Mouse (Mus musculus): Measurements from ENCODE around the gene Nup107. TPM values are rescaled to one million over a fixed set of nuclear protein-coding genes. Genes with fewer than 3 reads are reported as not detected.
"Not testable (repeated sequence)": the region's sequence is repeated elsewhere in the genome, so short reads cannot be mapped to it uniquely, and the experiment has no call there.

The Nup107 gene
- polyA plus RNA-seq, 1 experiment, result 15.0 TPM

GRCm38 (mm10) chr10:117741698-117742475 lies 50.6 kb downstream of the Nup107 start:
- H3K4me3 ChIP-seq (replicated peaks; ENCODE audit: insufficient read depth, low read depth, low read length), result no peak overlapping the region
- WGBS, result 88% methylated on average over 15 of the region's 15 CpGs
- no peak for TF ChIP-seq POLR2A (IDR thresholded peaks at IDR 0.05; ENCODE audit: borderline replicate concordance, insufficient read depth, low read length)
- TF ChIP-seq CTCF (IDR thresholded peaks at IDR 0.05; ENCODE audit: borderline replicate concordance, insufficient read depth, low read depth, low read length), result no peak

GRCm38 (mm10) chr10:117740921-117741320 lies 51.6 kb downstream of the Nup107 start:
- no peak overlapping the region for H3K27ac ChIP-seq (ENCODE audit: insufficient read depth, low read length)
- 85% methylated on average over 9 of the region's 9 CpGs for WGBS
- no peak for TF ChIP-seq POLR2A (IDR thresholded peaks at IDR 0.05; ENCODE audit: borderline replicate concordance, insufficient read depth, low read length)
- no peak for TF ChIP-seq CTCF (IDR thresholded peaks at IDR 0.05; ENCODE audit: borderline replicate concordance, insufficient read depth, low read depth, low read length)
- H3K27me3 ChIP-seq (ENCODE audit: control insufficient read depth, insufficient read depth, low read length), result no peaks in the 10 kb centered on the region
- peaks cover 6% of the 10 kb centered on the region for H3K4me1 ChIP-seq (ENCODE audit: control insufficient read depth, insufficient read depth, low read length)
- no peak for DNase-seq
- H3K4me3 ChIP-seq (replicated peaks; ENCODE audit: insufficient read depth, low read depth, low read length), result no peak overlapping the region

More at GRCm38 (mm10) chr10:117741698-117742475, 50.6 kb downstream of the Nup107 start:
- H3K27ac ChIP-seq (ENCODE audit: insufficient read depth, low read length), result no peak overlapping the region
- no peaks in the 10 kb centered on the region for H3K27me3 ChIP-seq (ENCODE audit: control insufficient read depth, insufficient read depth, low read length)
- peaks cover 6% of the 10 kb centered on the region for H3K4me1 ChIP-seq (ENCODE audit: control insufficient read depth, insufficient read depth, low read length)
- no peak for DNase-seq

GRCm38 (mm10) chr10:117740171-117740570 lies 52.3 kb downstream of the Nup107 start:
- Histone ChIP-seq H3K27me3 (ENCODE audit: control insufficient read depth, insufficient read depth, low read length) (no peaks in the 10 kb centered on the region), H3K4me1 (ENCODE audit: control insufficient read depth, insufficient read depth, low read length) (peaks cover 6% of the 10 kb centered on the region), H3K4me3 (replicated peaks; ENCODE audit: insufficient read depth, low read depth, low read length) (no peak overlapping the region), H3K27ac (ENCODE audit: insufficient read depth, low read length) (no peak overlapping the region)
- no peak for DNase-seq
- TF ChIP-seq POLR2A (IDR thresholded peaks at IDR 0.05; ENCODE audit: borderline replicate concordance, insufficient read depth, low read length), result no peak
- no peak for TF ChIP-seq CTCF (IDR thresholded peaks at IDR 0.05; ENCODE audit: borderline replicate concordance, insufficient read depth, low read depth, low read length)
- WGBS, result 97% methylated on average over 10 of the region's 10 CpGs

GRCm38 (mm10) chr10:117739648-117739948 lies 52.9 kb downstream of the Nup107 start:
- WGBS, result 92% methylated on average over 6 of the region's 6 CpGs

GRCm38 (mm10) chr10:117738928-117739647 lies 53.4 kb downstream of the Nup107 start:
- Histone ChIP-seq H3K4me1 (ENCODE audit: control insufficient read depth, insufficient read depth, low read length) (peaks cover 3% of the 10 kb centered on the region; the same call in 1 of the 2 replicates), H3K4me3 (replicated peaks; ENCODE audit: insufficient read depth, low read depth, low read length) (no peak overlapping the region), H3K27me3 (ENCODE audit: control insufficient read depth, insufficient read depth, low read length) (no peaks in the 10 kb centered on the region), H3K27ac (ENCODE audit: insufficient read depth, low read length) (no peak overlapping the region)
- DNase-seq, result no peak
- WGBS, result 91% methylated on average over 15 of the region's 15 CpGs
- no peak for TF ChIP-seq POLR2A (IDR thresholded peaks at IDR 0.05; ENCODE audit: borderline replicate concordance, insufficient read depth, low read length)
- TF ChIP-seq CTCF (IDR thresholded peaks at IDR 0.05; ENCODE audit: borderline replicate concordance, insufficient read depth, low read depth, low read length), result no peak

More at GRCm38 (mm10) chr10:117739648-117739948, 52.9 kb downstream of the Nup107 start:
- no peak overlapping the region for H3K27ac ChIP-seq (ENCODE audit: insufficient read depth, low read length)
- H3K4me1 ChIP-seq (ENCODE audit: control insufficient read depth, insufficient read depth, low read length), result peaks cover 5% of the 10 kb centered on the region
- TF ChIP-seq POLR2A (IDR thresholded peaks at IDR 0.05; ENCODE audit: borderline replicate concordance, insufficient read depth, low read length) (no peak), CTCF (IDR thresholded peaks at IDR 0.05; ENCODE audit: borderline replicate concordance, insufficient read depth, low read depth, low read length) (no peak)
- no peaks in the 10 kb centered on the region for H3K27me3 ChIP-seq (ENCODE audit: control insufficient read depth, insufficient read depth, low read length)
- DNase-seq, result no peak
- H3K4me3 ChIP-seq (replicated peaks; ENCODE audit: insufficient read depth, low read depth, low read length), result no peak overlapping the region

- TF ChIP-seq CTCF (IDR thresholded peaks at IDR 0.05; ENCODE audit: borderline replicate concordance, insufficient read depth, low read depth, low read length) (no peak), POLR2A (IDR thresholded peaks at IDR 0.05; ENCODE audit: borderline replicate concordance, insufficient read depth, low read length) (no peak)
- whole genome bisulfite sequencing, result 85% methylated on average over 13 of the region's 13 CpGs
- Histone ChIP-seq H3K27ac (ENCODE audit: insufficient read depth, low read length) (no peak overlapping the region), H3K4me3 (replicated peaks; ENCODE audit: insufficient read depth, low read depth, low read length) (no peak overlapping the region), H3K27me3 (ENCODE audit: control insufficient read depth, insufficient read depth, low read length) (no peaks in the 10 kb centered on the region), H3K4me1 (ENCODE audit: control insufficient read depth, insufficient read depth, low read length) (no peaks in the 10 kb centered on the region)
- DNase-seq, result no peak
Measured at GRCm38 (mm10) chr10:117738140-117738921, 54.2 kb downstream of the Nup107 start.

GRCm38 (mm10) chr10:117737498-117737897 lies 55.0 kb downstream of the Nup107 start:
- not testable (repeated sequence) for DNase-seq; H3K27ac ChIP-seq (ENCODE audit: insufficient read depth, low read length); H3K4me1 ChIP-seq (ENCODE audit: control insufficient read depth, insufficient read depth, low read length); H3K4me3 ChIP-seq (replicated peaks; ENCODE audit: insufficient read depth, low read depth, low read length); H3K27me3 ChIP-seq (ENCODE audit: control insufficient read depth, insufficient read depth, low read length)
- 95% methylated on average over 8 of the region's 8 CpGs for WGBS

Measured in cerebellum, adult 2 months (tissue).